Mouse (Mus musculus): ENCODE measurements around the gene Foxp1. TPM values are rescaled to one million over a fixed set of nuclear protein-coding genes. Genes with fewer than 3 reads are reported as not detected.

Foxp1 gene
- polyA plus RNA-seq, 1 experiment from 2014 or later: 36.4 TPM

DNA sequence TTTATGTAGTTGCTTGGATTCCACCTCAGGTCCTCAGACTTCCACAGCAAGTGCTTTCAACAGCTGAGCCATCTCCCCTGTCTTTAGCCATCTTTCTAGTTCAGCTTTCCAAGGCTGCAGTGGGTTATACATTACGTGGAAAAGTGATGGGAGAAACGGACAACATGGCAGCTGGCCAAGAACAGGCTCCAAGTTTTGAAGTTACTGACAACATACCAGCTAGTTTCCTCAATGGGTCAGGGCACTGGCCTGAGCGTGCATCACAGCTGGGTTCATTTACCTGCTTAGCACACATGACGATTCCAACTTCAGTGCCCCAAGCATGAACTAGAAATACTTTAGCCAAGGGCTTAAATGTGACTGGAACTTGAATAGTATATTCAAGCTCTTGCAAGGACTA lies 404.0 kb downstream of the Foxp1 start:
- Histone ChIP-seq H3K27me3 (ENCODE audit: insufficient read depth, low read length) (no peaks in the 10 kb centered on the region), H3K4me3 (ENCODE audit: low read length) (no peak overlapping the region), H3K9me3 (ENCODE audit: low read length) (no peaks in the 10 kb centered on the region), H3K36me3 (ENCODE audit: insufficient read depth, low read length) (no peaks in the 10 kb centered on the region), H3K4me1 (ENCODE audit: insufficient read depth, low read length) (peaks cover 3% of the 10 kb centered on the region; the same call in 1 of the 2 replicates), H3K9ac (replicated peaks; ENCODE audit: low read length) (no peak overlapping the region), H3K27ac (ENCODE audit: low read length) (no peak overlapping the region), H3K4me2 (replicated peaks; ENCODE audit: low read depth, low read length) (no peak overlapping the region)
- 56% methylated on average over 4 of the region's 4 CpGs for WGBS
- ATAC-seq (ENCODE audit: low FRiP score, low TSS enrichment): no peak

DNA sequence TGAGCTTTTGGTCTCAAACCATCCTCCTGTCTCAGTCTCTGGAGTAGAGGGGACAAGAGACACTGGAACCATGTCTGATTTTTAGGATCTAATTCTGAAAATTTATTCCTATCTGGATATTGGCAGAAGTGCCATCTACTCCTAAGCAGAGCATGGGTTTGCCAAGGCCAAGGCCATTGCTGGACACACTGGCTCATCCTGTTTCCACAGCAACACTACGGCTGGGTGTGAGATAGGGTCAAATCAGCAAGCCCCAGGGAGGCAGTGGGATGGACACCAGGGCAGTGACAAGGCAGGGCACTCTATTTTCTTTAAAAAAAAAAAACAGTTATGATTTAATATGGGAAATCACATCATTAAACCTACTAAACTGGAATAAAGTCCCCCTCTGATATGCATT lies 405.1 kb downstream of the Foxp1 start:
- peaks cover 3% of the 10 kb centered on the region; the same call in 1 of the 2 replicates for H3K4me1 ChIP-seq (ENCODE audit: insufficient read depth, low read length)
- no peak overlapping the region for H3K4me3 ChIP-seq (ENCODE audit: low read length)
- no peaks in the 10 kb centered on the region for H3K9me3 ChIP-seq (ENCODE audit: low read length)
- ATAC-seq (ENCODE audit: low FRiP score, low TSS enrichment): no peak
- WGBS: 56% methylated on average over 1 of the region's 1 CpGs
- H3K9ac ChIP-seq (replicated peaks; ENCODE audit: low read length): no peak overlapping the region
- H3K36me3 ChIP-seq (ENCODE audit: insufficient read depth, low read length): no peaks in the 10 kb centered on the region
- H3K27me3 ChIP-seq (ENCODE audit: insufficient read depth, low read length): no peaks in the 10 kb centered on the region
- no peak overlapping the region for H3K27ac ChIP-seq (ENCODE audit: low read length)
- no peak overlapping the region for H3K4me2 ChIP-seq (replicated peaks; ENCODE audit: low read depth, low read length)

DNA sequence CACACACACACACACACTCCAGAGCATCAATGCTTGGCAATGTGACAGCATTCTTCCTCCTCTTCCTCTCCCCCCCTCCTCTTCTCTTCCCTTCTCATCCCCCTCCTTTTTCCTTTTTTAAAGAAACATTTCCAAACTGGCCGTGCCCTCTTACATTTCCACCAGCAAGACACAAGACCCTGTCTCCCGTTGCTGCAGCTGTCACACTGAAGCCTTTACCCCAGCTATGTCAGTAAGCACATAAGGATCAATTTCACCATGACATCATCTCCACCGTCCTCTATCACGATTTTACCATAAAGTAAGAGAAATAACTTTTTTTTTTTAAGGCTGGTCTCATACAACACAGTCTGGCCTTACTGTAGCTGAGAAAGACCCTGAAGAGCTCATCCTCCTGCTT lies 410.7 kb downstream of the Foxp1 start:
- Histone ChIP-seq H3K9ac (replicated peaks; ENCODE audit: low read length) (no peak overlapping the region), H3K9me3 (ENCODE audit: low read length) (no peaks in the 10 kb centered on the region), H3K27me3 (ENCODE audit: insufficient read depth, low read length) (no peaks in the 10 kb centered on the region), H3K27ac (ENCODE audit: low read length) (no peak overlapping the region), H3K4me1 (ENCODE audit: insufficient read depth, low read length) (no peaks in the 10 kb centered on the region), H3K4me3 (ENCODE audit: low read length) (no peak overlapping the region), H3K4me2 (replicated peaks; ENCODE audit: low read depth, low read length) (no peak overlapping the region), H3K36me3 (ENCODE audit: insufficient read depth, low read length) (no peaks in the 10 kb centered on the region)
- WGBS: 74% methylated on average over 4 of the region's 4 CpGs
- ATAC-seq (ENCODE audit: low FRiP score, low TSS enrichment): no peak

DNA sequence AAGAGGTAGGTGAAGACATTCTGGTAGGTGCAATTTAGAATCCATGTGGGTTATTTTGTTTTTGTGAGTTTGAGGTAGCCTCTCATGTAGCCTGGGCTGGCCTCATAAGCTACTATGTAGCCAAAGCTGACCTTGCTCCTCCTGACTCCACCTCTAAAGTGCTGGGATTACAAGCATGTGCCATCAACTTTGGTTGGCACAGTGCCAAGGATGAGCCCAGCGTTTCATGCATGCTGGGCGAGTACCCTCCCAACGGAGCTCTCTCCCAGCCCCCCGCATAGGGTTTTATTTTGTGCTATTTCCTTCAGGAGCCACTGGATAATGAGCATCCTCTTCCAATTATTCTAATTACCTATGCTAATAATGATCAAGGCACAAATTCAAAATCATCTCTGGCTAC lies 414.1 kb downstream of the Foxp1 start:
- Histone ChIP-seq H3K9me3 (ENCODE audit: low read length) (no peaks in the 10 kb centered on the region), H3K4me2 (replicated peaks; ENCODE audit: low read depth, low read length) (no peak overlapping the region), H3K4me1 (ENCODE audit: insufficient read depth, low read length) (peaks cover 9% of the 10 kb centered on the region), H3K4me3 (ENCODE audit: low read length) (no peak overlapping the region), H3K36me3 (ENCODE audit: insufficient read depth, low read length) (no peaks in the 10 kb centered on the region), H3K9ac (replicated peaks; ENCODE audit: low read length) (no peak overlapping the region), H3K27me3 (ENCODE audit: insufficient read depth, low read length) (no peaks in the 10 kb centered on the region), H3K27ac (ENCODE audit: low read length) (no peak overlapping the region)
- WGBS: 91% methylated on average over 4 of the region's 4 CpGs
- no peak for ATAC-seq (ENCODE audit: low FRiP score, low TSS enrichment)

DNA sequence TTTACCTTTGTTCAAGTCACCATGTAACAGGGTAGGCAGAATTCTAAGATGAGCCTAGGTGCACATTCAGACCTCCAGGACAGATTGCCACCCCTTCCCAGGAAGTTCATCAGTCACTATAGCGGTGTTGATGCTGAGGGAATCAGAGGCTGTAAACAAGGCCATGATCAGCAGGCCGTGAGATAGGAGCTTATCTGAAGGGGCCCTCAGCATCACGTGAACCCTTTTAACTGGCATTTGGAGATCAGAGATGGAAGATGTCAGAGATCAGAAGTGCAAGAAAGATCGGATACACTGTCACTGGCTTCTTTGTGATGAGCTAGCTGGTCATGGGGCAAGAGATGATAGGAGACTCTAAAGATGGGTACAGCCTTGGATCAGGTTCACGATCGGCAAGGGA lies 414.8 kb downstream of the Foxp1 start:
- peaks cover 16% of the 10 kb centered on the region for H3K4me1 ChIP-seq (ENCODE audit: insufficient read depth, low read length)
- WGBS: 82% methylated on average over 6 of the region's 6 CpGs
- no peak overlapping the region for H3K4me2 ChIP-seq (replicated peaks; ENCODE audit: low read depth, low read length)
- no peak for ATAC-seq (ENCODE audit: low FRiP score, low TSS enrichment)
- no peaks in the 10 kb centered on the region for H3K27me3 ChIP-seq (ENCODE audit: insufficient read depth, low read length)
- no peaks in the 10 kb centered on the region for H3K9me3 ChIP-seq (ENCODE audit: low read length)
- H3K27ac ChIP-seq (ENCODE audit: low read length): no peak overlapping the region
- H3K36me3 ChIP-seq (ENCODE audit: insufficient read depth, low read length): no peaks in the 10 kb centered on the region
- H3K9ac ChIP-seq (replicated peaks; ENCODE audit: low read length): no peak overlapping the region
- no peak overlapping the region for H3K4me3 ChIP-seq (ENCODE audit: low read length)

DNA sequence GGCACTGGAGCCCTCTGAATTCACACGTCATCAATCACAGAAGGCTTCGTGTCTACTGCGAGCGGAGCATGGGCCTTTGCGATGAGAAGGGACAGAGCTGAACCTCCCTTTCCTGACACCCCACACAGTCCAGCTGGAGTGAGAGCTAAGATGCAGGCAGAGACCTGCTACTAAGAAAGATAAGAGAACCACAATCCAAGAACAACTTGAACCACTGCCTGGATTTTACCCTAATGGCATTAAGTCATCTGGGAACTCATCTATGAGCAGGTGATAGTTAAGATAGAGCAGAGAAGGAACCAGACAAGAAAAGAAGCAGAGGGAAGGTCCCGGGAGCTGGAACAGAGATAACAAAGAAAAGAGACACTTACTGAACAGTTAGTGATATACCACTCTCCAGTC lies 415.4 kb downstream of the Foxp1 start:
- ATAC-seq (ENCODE audit: low FRiP score, low TSS enrichment): no peak

DNA sequence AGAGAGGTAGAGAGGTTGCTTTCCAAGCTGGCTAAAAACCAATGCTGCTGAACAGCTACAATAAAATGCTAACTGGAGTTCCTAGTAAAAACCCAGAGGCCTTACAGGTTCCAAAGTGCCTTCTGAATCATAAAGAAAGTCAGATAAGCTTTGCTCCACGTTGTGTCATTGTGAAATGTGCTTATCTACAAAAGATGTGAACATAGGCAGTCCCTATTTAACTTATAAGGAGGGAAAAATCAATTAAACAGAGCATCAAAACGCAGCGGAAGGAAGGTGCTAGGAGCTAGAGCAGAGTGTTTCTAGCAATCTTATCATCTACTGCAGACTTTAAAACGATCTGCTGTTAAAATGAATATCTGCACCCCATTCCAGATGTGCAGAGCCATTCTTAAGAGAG lies 416.5 kb downstream of the Foxp1 start:
- Histone ChIP-seq H3K4me3 (ENCODE audit: low read length) (no peak overlapping the region), H3K9ac (replicated peaks; ENCODE audit: low read length) (no peak overlapping the region), H3K27ac (ENCODE audit: low read length) (no peak overlapping the region), H3K27me3 (ENCODE audit: insufficient read depth, low read length) (no peaks in the 10 kb centered on the region), H3K4me1 (ENCODE audit: insufficient read depth, low read length) (peaks cover 31% of the 10 kb centered on the region), H3K4me2 (replicated peaks; ENCODE audit: low read depth, low read length) (no peak overlapping the region), H3K9me3 (ENCODE audit: low read length) (no peaks in the 10 kb centered on the region), H3K36me3 (ENCODE audit: insufficient read depth, low read length) (no peaks in the 10 kb centered on the region)
- ATAC-seq (ENCODE audit: low FRiP score, low TSS enrichment): no peak
- 81% methylated on average over 4 of the region's 4 CpGs for WGBS

More for the DNA sequence above, 415.4 kb downstream of the Foxp1 start:
- H3K4me1 ChIP-seq (ENCODE audit: insufficient read depth, low read length): peaks cover 20% of the 10 kb centered on the region
- no peak overlapping the region for H3K9ac ChIP-seq (replicated peaks; ENCODE audit: low read length)
- no peaks in the 10 kb centered on the region for H3K36me3 ChIP-seq (ENCODE audit: insufficient read depth, low read length)
- 36% methylated on average over 6 of the region's 6 CpGs for WGBS
- H3K9me3 ChIP-seq (ENCODE audit: low read length): no peaks in the 10 kb centered on the region
- H3K4me3 ChIP-seq (ENCODE audit: low read length): no peak overlapping the region
- no peak overlapping the region for H3K4me2 ChIP-seq (replicated peaks; ENCODE audit: low read depth, low read length)
- no peak overlapping the region for H3K27ac ChIP-seq (ENCODE audit: low read length)
- H3K27me3 ChIP-seq (ENCODE audit: insufficient read depth, low read length): no peaks in the 10 kb centered on the region

DNA sequence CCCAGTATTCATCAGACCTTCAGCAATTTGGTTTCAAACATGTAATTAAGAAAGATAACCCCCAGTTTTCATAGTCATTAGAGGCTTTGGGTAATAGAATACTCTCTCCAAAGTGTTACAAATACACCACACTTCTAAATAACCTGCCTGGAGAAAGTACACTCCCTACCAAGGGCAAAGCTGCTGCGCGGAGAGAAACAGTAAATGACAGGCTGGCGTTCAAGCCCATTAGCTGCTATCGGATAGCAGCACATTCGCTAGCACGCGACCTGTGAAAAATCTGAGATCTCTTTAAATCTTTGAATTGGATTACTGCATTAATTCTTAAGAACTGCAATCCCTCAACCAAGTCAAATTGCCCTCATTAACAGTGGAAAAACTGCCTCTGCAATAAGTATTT lies 418.1 kb downstream of the Foxp1 start:
- Histone ChIP-seq H3K4me1 (ENCODE audit: insufficient read depth, low read length) (peaks cover 43% of the 10 kb centered on the region), H3K4me3 (ENCODE audit: low read length) (no peak overlapping the region), H3K27ac (ENCODE audit: low read length) (0 out of 2 replicates have a peak overlapping the region, but pooled peaks have one; percentile 25), H3K4me2 (replicated peaks; ENCODE audit: low read depth, low read length) (no peak overlapping the region), H3K9me3 (ENCODE audit: low read length) (no peaks in the 10 kb centered on the region), H3K27me3 (ENCODE audit: insufficient read depth, low read length) (no peaks in the 10 kb centered on the region), H3K36me3 (ENCODE audit: insufficient read depth, low read length) (no peaks in the 10 kb centered on the region), H3K9ac (replicated peaks; ENCODE audit: low read length) (no peak overlapping the region)
- 59% methylated on average over 7 of the region's 7 CpGs for WGBS
- no peak for ATAC-seq (ENCODE audit: low FRiP score, low TSS enrichment)

DNA sequence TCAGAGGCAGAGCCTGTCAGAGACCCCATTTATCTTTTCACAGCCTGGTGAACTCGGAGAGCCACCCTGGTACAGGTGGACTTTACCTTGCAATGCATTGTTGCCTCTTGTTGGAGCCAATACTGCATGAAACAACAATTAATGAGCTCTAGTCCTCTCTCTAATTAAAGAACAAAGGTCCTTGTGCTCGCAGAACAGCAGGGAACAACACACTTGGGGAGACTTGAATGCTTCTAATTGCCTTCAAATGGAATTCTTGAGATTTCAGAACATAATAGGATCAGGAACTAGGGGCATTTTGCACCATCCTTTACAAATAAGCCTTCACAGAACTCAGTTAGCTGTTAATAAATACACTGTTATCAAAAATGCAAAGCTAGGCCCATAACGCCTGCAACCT lies 418.6 kb downstream of the Foxp1 start:
- no peaks in the 10 kb centered on the region for H3K27me3 ChIP-seq (ENCODE audit: insufficient read depth, low read length)
- no peak overlapping the region for H3K4me2 ChIP-seq (replicated peaks; ENCODE audit: low read depth, low read length)
- no peak overlapping the region for H3K9ac ChIP-seq (replicated peaks; ENCODE audit: low read length)
- H3K4me1 ChIP-seq (ENCODE audit: insufficient read depth, low read length): peaks cover 43% of the 10 kb centered on the region
- 45% methylated on average over 3 of the region's 3 CpGs for WGBS
- H3K4me3 ChIP-seq (ENCODE audit: low read length): no peak overlapping the region
- ATAC-seq (ENCODE audit: low FRiP score, low TSS enrichment): 0 out of 2 replicates have a peak, but pooled peaks have one; percentile 57
- H3K27ac ChIP-seq (ENCODE audit: low read length): 0 out of 2 replicates have a peak overlapping the region, but pooled peaks have one; percentile 25
- no peaks in the 10 kb centered on the region for H3K9me3 ChIP-seq (ENCODE audit: low read length)
- H3K36me3 ChIP-seq (ENCODE audit: insufficient read depth, low read length): no peaks in the 10 kb centered on the region

DNA sequence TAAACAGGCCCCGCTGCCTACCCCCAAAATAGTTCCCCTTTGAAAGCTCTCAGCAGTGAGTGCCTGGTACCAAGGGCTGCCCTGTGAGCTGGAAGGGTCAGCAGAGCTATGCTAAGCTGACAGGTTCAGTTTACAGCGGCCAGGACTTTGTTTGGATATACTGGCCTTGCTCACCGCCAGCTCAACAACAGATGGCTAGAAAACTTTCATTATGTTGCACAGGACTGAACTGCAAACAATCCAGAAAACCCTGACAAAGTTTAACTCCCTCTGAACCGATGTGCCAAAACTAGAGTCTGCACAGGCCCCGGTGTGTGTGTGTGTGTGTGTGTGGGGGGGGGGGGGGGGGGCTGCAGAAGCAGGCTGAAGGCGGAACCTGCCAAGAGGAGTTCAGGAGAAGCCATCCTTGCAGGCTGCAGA lies 421.0 kb downstream of the Foxp1 start:
- ATAC-seq (ENCODE audit: low FRiP score, low TSS enrichment): peak; percentile 72
- H3K4me1 ChIP-seq (ENCODE audit: insufficient read depth, low read length): peaks cover 56% of the 10 kb centered on the region
- no peaks in the 10 kb centered on the region for H3K9me3 ChIP-seq (ENCODE audit: low read length)
- H3K4me3 ChIP-seq (ENCODE audit: low read length): no peak overlapping the region
- WGBS: 8% methylated on average over 6 of the region's 6 CpGs
- H3K9ac ChIP-seq (replicated peaks; ENCODE audit: low read length): 0 out of 2 replicates have a peak overlapping the region, but pooled peaks have one; percentile 26
- peak overlapping the region; percentile 88 for H3K27ac ChIP-seq (ENCODE audit: low read length)
- no peaks in the 10 kb centered on the region for H3K36me3 ChIP-seq (ENCODE audit: insufficient read depth, low read length)
- H3K27me3 ChIP-seq (ENCODE audit: insufficient read depth, low read length): no peaks in the 10 kb centered on the region
- peak overlapping the region; percentile 37 for H3K4me2 ChIP-seq (replicated peaks; ENCODE audit: low read depth, low read length)

Measured in kidney, embryonic 16.5 days (tissue).